Mouse (Mus musculus): ENCODE results near the gene Moxd1.

- TF ChIP-seq CTCF (IDR thresholded peaks at IDR 0.05; ENCODE audit: low read depth) (no peak), EP300 (IDR thresholded peaks at IDR 0.05; ENCODE audit: low read depth) (no peak)
Observed at GRCm38 (mm10) chr10:24232281-24232680, 9.0 kb downstream of the Moxd1 start.

All from heart, postnatal 0 days (tissue).